Mouse (Mus musculus) ES-E14 (cell line): ENCODE measurements around the gene Agap2. TPM values are rescaled to one million over a fixed set of nuclear protein-coding genes. Genes with fewer than 3 reads are reported as not detected.

Source experiments
- DNase-seq: peaks from one replicate; pipeline ENCODE4 v3.0.0-alpha.2; 2013; ENCODE audit warnings: low read depth, low spot score
- H3K27ac ChIP-seq: 2 replicates; pipeline ENCODE4 v1.5.1; 2012; ENCODE audit warnings: low read depth, mild to moderate bottlenecking, low read length, moderate library complexity, mixed read lengths; ENCODE audit not compliant: poor library complexity, insufficient read depth, severe bottlenecking
- H3K36me3 ChIP-seq: 2 replicates; pipeline ENCODE4 v1.6.1; 2012; ENCODE audit warnings: mild to moderate bottlenecking, low read length, moderate library complexity, mixed read lengths; ENCODE audit not compliant: control insufficient read depth, poor library complexity, insufficient read depth, severe bottlenecking
- H3K4me1 ChIP-seq, 2 experiments: fragments of 150-350 bp in 1 of 2; sonication (generic) in 1 of 2; 2 replicates each; pipeline ENCODE4 v1.6.1; 2012; ENCODE audit warnings: low read length in 2 of 2, mild to moderate bottlenecking in 1 of 2, mixed read lengths in 1 of 2; ENCODE audit not compliant: control insufficient read depth in 2 of 2, insufficient read depth in 2 of 2, poor library complexity in 1 of 2
- H3K4me3 ChIP-seq, 2 experiments: fragments of 150-350 bp in 1 of 2; sonication (generic) in 1 of 2; 2 replicates each; pipeline ENCODE4 v1.5.1; 2012; ENCODE audit warnings: low read length in 2 of 2, low read depth in 1 of 2, mild to moderate bottlenecking in 1 of 2, mixed read lengths in 1 of 2; ENCODE audit not compliant: insufficient read depth in 1 of 2, poor library complexity in 1 of 2, severe bottlenecking in 1 of 2
- H3K9ac ChIP-seq: 2 replicates; pipeline ENCODE4 v1.6.1; 2012; ENCODE audit warnings: low read depth, mild to moderate bottlenecking, low read length, mixed read lengths; ENCODE audit not compliant: poor library complexity, insufficient read depth, severe bottlenecking
- H3K9me3 ChIP-seq: fragments of 150-350 bp; sonication (generic); 2 replicates; pipeline ENCODE4 v1.6.1; 2012; ENCODE audit warnings: low read depth, mild to moderate bottlenecking, low read length; ENCODE audit not compliant: control insufficient read depth, insufficient read depth
- CHD2 ChIP-seq: IDR thresholded peaks from 2 replicates; pipeline ENCODE4 v1.6.1; 2014; ENCODE audit warnings: mild to moderate bottlenecking, low read depth, low read length, inconsistent platforms
- HCFC1 ChIP-seq: IDR thresholded peaks from 2 replicates; pipeline ENCODE4 v1.6.1; 2012; ENCODE audit warnings: low read length, inconsistent platforms, borderline replicate concordance; ENCODE audit not compliant: insufficient read depth
- MAFK ChIP-seq: IDR thresholded peaks from 2 replicates; pipeline ENCODE4 v1.6.1; 2014; ENCODE audit warnings: mild to moderate bottlenecking, low read depth, low read length, inconsistent platforms; ENCODE audit not compliant: insufficient read depth
- ZC3H11A ChIP-seq: IDR thresholded peaks from 2 replicates; pipeline ENCODE4 v1.6.1; 2012; ENCODE audit warnings: low read depth, mild to moderate bottlenecking, inconsistent platforms, low read length, borderline replicate concordance
- ZNF384 ChIP-seq: IDR thresholded peaks from 2 replicates; pipeline ENCODE4 v1.6.1; 2012; ENCODE audit warnings: low read depth, low read length, inconsistent platforms
- in situ Hi-C, 2 experiments: fragments of 600-800 bp; cut with MboI; formaldehyde crosslinking; loops; one replicate each; pipeline ENCODE4 v1.15.1; 2025; ENCODE audit warnings: low sequenced_read_pairs in 2 of 2, inconsistent platforms in 1 of 2; ENCODE audit not compliant: unreplicated experiment in 2 of 2
- total RNA-seq: library from RNA; depleted of rRNA; stranded (reverse); fragments of 300-350 nt; gene quantifications from 2 replicates; pipeline ENCODE4 v1.2.3, GENCODE M21; 2012; rRNA removed

Gene Agap2
- total RNA-seq, 1 experiment: 1.4 TPM

- in situ Hi-C loops: no loop called here
- DNase-seq: no peak
- no peak overlapping the region for H3K9ac ChIP-seq
- peaks cover 3 to 11% of the 10 kb centered on the region in 2 experiments; a peak in 1 of 4 replicates for H3K4me1 ChIP-seq
- no peaks in the 10 kb centered on the region for H3K36me3 ChIP-seq
- no peaks in the 10 kb centered on the region for H3K9me3 ChIP-seq
- H3K4me3 ChIP-seq: no peak overlapping the region
- no peak overlapping the region for H3K27ac ChIP-seq
- TF ChIP-seq MAFK (no peak), CHD2 (no peak), ZC3H11A (no peak), HCFC1 (no peak), ZNF384 (no peak)
These were observed 65.9 kb downstream of the Agap2 start for GRCm38 (mm10) chr10:127140971-127141370.

GRCm38 (mm10) chr10:127141500-127141899 lies 66.4 kb downstream of the Agap2 start:
- no peak overlapping the region for H3K4me3 ChIP-seq
- peaks cover 3 to 11% of the 10 kb centered on the region in 2 experiments; a peak in 1 of 4 replicates for H3K4me1 ChIP-seq
- H3K9me3 ChIP-seq: no peaks in the 10 kb centered on the region
- no peak overlapping the region for H3K9ac ChIP-seq
- H3K36me3 ChIP-seq: no peaks in the 10 kb centered on the region
- no peak overlapping the region for H3K27ac ChIP-seq
- in situ Hi-C loops: no loop called here
- no peak for DNase-seq
- TF ChIP-seq ZC3H11A: no peak

Other genes starting within 250 kb of the Agap2 start
- 12.1 and 12.2 TPM in 2 replicates for gene Atp23, start 173.9 kb upstream of the Agap2 start, total RNA-seq
- 28.5 and 38.1 TPM in 2 replicates for gene Ctdsp2, start 96.6 kb upstream of the Agap2 start, total RNA-seq
- 0.18 and 0.32 TPM in 2 replicates for gene Avil, start 74.6 kb upstream of the Agap2 start, total RNA-seq
- 52.8 and 60.9 TPM in 2 replicates for gene Tsfm, start 44.4 kb upstream of the Agap2 start, total RNA-seq
- 20.4 and 21.4 TPM in 2 replicates for gene Mettl1, start 33.9 kb upstream of the Agap2 start, total RNA-seq
- gene Eef1akmt3, start 33.8 kb upstream of the Agap2 start, total RNA-seq: 0.11 and 0.49 TPM in 2 replicates
- gene Cyp27b1, start 27.0 kb upstream of the Agap2 start, total RNA-seq: 0.40 and 0.74 TPM in 2 replicates
- gene March9, start 15.1 kb upstream of the Agap2 start, total RNA-seq: 4.6 and 8.3 TPM in 2 replicates
- 502 and 522 TPM in 2 replicates for gene Cdk4, start 11.8 kb upstream of the Agap2 start, total RNA-seq
- 121 and 154 TPM in 2 replicates for gene Tspan31, start 5.0 kb upstream of the Agap2 start, total RNA-seq
- gene Os9, start 45.8 kb downstream of the Agap2 start, total RNA-seq: 29.4 and 48.6 TPM in 2 replicates
- gene B4galnt1, start 89.9 kb downstream of the Agap2 start, total RNA-seq: 4.5 and 8.6 TPM in 2 replicates
- 7.4 and 12.2 TPM in 2 replicates for gene Slc26a10, start 105.4 kb downstream of the Agap2 start, total RNA-seq
- gene Arhgef25, start 114.8 kb downstream of the Agap2 start, total RNA-seq: 39.2 and 87.7 TPM in 2 replicates
- gene Dtx3, start 120.4 kb downstream of the Agap2 start, total RNA-seq: 29.5 and 75.5 TPM in 2 replicates
- gene Pip4k2c, start 136.3 kb downstream of the Agap2 start, total RNA-seq: 41.7 and 47.4 TPM in 2 replicates
- gene Kif5a, start 188.1 kb downstream of the Agap2 start, total RNA-seq: 6.2 and 11.2 TPM in 2 replicates
- 139 and 157 TPM in 2 replicates for gene Dctn2, start 191.1 kb downstream of the Agap2 start, total RNA-seq
- 15.8 and 18.0 TPM in 2 replicates for gene Mbd6, start 213.7 kb downstream of the Agap2 start, total RNA-seq
- 206 and 377 TPM in 2 replicates for gene Mars, start 236.5 kb downstream of the Agap2 start, total RNA-seq
- 2.6 and 5.1 TPM in 2 replicates for gene Arhgap9, start 246.7 kb downstream of the Agap2 start, total RNA-seq